Mouse (Mus musculus) Patski (cell line): ENCODE measurements around the gene Mycbp. TPM values are rescaled to one million over a fixed set of nuclear protein-coding genes. Genes with fewer than 3 reads are reported as not detected.

Source experiments
- ATAC-seq: fragments of 100-300 bp; one replicate; pipeline ENCODE4 v1.8.0; 2021
- CTCF ChIA-PET: fragments of 350-600 bp; sonication (Branson Sonifier 250); formaldehyde crosslinking; loops from one replicate; lab custom pipeline; 2022; ENCODE audit warnings: inconsistent platforms; lab: Charles Lee
- POLR2A ChIA-PET: fragments of 350-600 bp; sonication (Branson Sonifier 250); formaldehyde crosslinking; loops from one replicate; lab custom pipeline; 2022; ENCODE audit warnings: antibody characterized with exemption, inconsistent platforms; lab: Charles Lee
- DNase-seq: peaks from one replicate; pipeline ENCODE4 v3.0.0-alpha.2; 2011; ENCODE audit warnings: low read depth, low spot score
- H3K27me3 ChIP-seq: fragments of 371-371 bp; one replicate; pipeline ENCODE4 v1.5.1; 2021
- CTCF ChIP-seq: fragments of 100-300 bp; IDR thresholded peaks from one replicate; pipeline ENCODE4 v1.5.1; 2021
- in situ Hi-C: fragments of 300-500 bp; cut with MboI; formaldehyde crosslinking; loops from 3 replicates; pipeline ENCODE4 v1.11.1; 2018; ENCODE audit warnings: low pct_unique_long_range_greater_than_20kb, mixed read lengths
- polyA plus RNA-seq: library from polyadenylated mRNA; unstranded; gene quantifications from one replicate; pipeline ENCODE4 v1.2.3, GENCODE M21; 2021

Mycbp gene
- polyA plus RNA-seq, 1 experiment from 2014 or later: 45.4 TPM

DNA sequence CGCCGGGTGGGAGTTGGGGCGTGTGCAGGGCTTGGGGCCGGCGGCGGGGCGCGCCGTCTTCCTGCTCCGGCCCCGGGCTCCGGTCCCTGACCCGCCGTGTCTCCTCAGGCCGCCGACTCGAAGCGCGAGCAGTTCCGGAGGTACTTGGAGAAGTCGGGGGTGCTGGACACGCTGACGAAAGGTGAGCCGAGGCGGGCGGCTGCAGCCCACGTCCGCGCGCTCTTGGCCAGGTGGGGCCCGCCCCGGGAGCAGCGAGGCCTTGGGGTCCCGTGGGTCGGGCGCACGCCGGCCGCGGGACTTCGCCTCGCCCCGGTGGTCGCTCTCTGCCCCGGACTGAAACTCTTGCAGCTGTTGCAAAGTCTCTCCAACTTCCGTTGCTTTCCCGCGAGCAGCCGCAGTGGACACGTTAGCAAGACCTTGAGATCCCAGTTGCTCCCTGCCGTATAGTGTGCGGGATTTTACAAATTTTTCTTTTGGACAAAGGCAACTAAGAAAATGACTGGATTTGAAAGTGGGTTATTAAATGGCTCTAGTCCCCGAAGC, 565 bp downstream of the Mycbp start:
- DNase-seq (no peak), ATAC-seq (peak; percentile 56)
- no peak for TF ChIP-seq CTCF
- no peaks in the 10 kb centered on the region for H3K27me3 ChIP-seq
- POLR2A ChIA-PET: interaction anchor here (0.6 kb wide), 1 partner anchor 26 kb away, joined by 3 read pairs; no protein-coding TSS in a partner anchor
- in situ Hi-C loops: loop anchor here (25.0 kb wide), 1 partner anchor 493 kb away; no protein-coding TSS in a partner anchor
- CTCF ChIA-PET: no interaction called here

DNA sequence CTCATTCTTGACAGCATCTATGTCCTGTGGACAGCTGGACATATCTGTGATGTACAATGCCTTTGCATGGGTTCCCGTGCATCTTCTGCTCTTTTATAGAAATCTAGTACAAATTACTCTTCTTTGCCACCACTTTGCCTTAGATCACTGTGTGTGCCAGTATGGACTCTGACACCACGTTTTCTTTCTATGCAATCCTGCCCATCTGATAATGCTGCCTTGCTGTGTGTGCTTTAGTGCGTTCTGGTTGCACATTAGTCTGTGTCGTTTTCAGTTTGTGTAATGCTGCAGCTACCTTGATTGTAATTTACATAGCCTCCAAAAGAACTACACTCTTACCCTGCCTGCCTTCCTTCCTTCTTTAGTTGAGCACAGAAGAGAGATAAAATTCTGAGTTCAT, 6.9 kb downstream of the Mycbp start:
- CTCF ChIA-PET: no interaction called here
- ATAC-seq: no peak
- POLR2A ChIA-PET: interaction anchor here (0.8 kb wide), 1 partner anchor 197 kb away, joined by 3 read pairs; no protein-coding TSS in a partner anchor
- in situ Hi-C loops: loop anchor here (25.0 kb wide), 1 partner anchor 499 kb away; no protein-coding TSS in a partner anchor
- TF ChIP-seq CTCF: no peak
- H3K27me3 ChIP-seq: no peaks in the 10 kb centered on the region
- no peak for DNase-seq

DNA sequence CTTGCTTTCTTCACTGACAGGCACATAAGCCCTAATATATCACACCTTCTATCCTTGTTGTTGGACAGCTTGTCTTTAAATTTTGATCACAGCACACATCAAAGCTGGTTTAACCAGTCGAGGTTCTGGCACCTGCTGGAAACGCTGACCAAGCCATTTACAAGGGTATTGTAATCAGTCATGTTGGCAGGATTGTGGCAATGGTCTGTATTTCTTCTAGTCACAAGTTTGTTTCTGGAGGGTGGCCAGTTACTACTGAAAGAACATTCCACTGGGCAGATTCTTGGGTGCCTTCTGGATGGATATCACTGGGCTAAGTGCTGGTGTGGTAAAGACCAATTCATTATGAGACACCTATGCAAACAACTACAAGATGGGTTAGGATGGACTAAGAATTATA, 7.8 kb downstream of the Mycbp start:
- no peaks in the 10 kb centered on the region for H3K27me3 ChIP-seq
- ChIA-PET POLR2A (no interaction called here), CTCF (no interaction called here)
- in situ Hi-C loops: loop anchor here (25.0 kb wide), 1 partner anchor 500 kb away; no protein-coding TSS in a partner anchor
- ATAC-seq (no peak), DNase-seq (no peak)
- no peak for TF ChIP-seq CTCF

DNA sequence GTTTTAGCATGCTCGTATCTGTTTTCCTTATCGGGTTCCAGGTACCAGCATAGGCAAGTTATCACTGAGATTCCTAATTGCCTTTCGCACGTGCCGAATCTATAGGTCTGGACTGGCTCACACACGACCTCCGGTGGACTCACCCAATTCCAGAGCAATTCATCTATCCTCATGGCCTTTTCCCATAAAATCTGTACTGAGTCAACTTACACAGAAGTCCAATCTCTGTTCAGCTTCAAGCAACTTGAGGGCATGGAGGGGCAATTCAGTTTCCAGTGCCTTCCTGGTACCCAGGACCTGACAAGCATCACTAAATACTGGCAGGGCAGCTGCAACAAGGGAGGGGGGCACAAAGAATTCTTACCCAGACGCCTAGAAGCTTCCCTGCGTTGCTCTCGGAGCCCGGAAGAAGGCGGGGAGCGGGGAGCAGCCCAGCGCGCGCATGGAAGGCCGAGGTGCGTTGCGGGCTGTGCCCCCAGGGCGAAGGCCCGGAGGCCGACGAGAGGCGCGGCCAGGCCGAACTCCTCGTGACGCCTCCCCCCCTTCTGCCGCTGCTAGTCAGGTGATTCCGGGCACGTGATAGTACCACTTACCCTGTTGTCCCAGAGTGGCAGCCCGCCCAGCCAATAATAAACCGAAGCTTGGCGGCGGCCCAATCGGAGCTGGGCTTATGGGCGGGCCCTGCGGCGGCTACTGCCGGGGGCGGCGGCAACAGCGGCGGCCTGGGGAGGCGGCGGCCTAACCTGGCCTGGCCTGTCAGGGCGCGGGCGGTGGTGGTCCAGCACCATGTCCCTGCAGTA, 12.3 kb downstream of the Mycbp start, which contains the start of gene Rragc:
Gene Rragc, plus strand, starts transcription at position 699 of the 800 bp plus-strand sequence.
- peak; percentile 98 for ATAC-seq
- ChIA-PET CTCF (no interaction called here), POLR2A (interaction anchor here (0.6 to 1.3 kb wide), 3 partner anchors 11 to 13 kb away, joined by 3 to 4 read pairs (median 3); partner anchors contain the start of gene Mycbp)
- DNase-seq: peak; percentile 76
- TF ChIP-seq CTCF: no peak
- in situ Hi-C loops: loop anchor here (25.0 kb wide), 1 partner anchor 505 kb away; no protein-coding TSS in a partner anchor
- no peaks in the 10 kb centered on the region for H3K27me3 ChIP-seq

DNA sequence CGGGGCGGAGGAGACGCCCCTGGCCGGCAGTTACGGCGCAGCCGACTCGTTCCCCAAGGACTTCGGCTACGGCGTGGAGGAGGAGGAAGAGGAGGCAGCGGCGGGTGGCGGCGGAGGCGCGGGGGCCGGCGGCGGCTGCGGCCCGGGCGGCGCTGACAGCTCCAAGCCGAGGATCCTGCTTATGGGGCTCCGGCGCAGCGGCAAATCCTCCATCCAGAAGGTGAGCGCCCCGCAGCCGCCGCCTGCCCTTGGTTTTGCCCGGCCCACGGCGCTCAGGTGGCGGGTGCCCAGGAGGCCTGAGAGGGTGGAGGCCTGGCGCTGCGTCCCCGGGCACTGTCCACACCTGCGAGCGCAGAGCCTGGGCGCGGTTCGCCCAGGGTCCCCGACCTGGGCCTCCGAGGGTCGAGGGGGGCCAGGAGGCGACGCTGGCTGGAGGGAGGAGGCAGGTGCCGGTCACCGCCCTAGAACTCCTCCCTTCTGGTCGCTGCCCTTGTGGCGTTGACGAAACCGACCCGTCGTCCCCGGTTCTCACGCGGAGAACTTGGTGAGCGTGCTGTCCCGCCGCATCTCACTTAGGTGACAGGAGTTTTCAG, 13.0 kb downstream of the Mycbp start, which contains the start of gene 4930535I16Rik:
Gene 4930535I16Rik, minus strand, starts transcription at position 475 of the 593 bp plus-strand sequence.
- no peaks in the 10 kb centered on the region for H3K27me3 ChIP-seq
- no peak for DNase-seq
- TF ChIP-seq CTCF: no peak
- peak; percentile 27 for ATAC-seq
- in situ Hi-C loops: loop anchor here (25.0 kb wide), 1 partner anchor 505 kb away; no protein-coding TSS in a partner anchor
- CTCF ChIA-PET: no interaction called here
- POLR2A ChIA-PET: interaction anchor here (1.3 kb wide), 1 partner anchor 14 kb away, joined by 4 read pairs; the partner anchor contains the start of gene Mycbp

DNA sequence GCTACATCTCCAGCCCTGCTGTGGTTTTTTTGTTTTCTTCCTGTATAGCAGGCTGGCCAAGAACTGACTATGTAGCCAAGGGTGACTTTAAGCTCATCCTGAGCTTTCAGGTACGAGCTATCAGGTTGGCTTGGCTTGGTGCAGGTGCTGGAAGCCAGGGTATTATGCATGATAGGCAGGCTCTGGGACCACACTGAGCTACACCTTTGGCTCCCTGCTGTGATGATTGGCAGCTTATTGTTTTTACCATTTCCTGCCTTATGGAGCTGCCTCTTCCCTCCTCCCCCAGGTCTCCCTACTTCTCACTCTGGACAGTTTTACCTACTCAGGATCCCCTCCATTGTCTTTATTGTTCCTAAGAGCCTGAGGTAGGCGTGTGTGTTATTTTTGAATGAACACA, 14.2 kb downstream of the Mycbp start:
- DNase-seq (no peak), ATAC-seq (no peak)
- CTCF ChIA-PET: interaction anchor here (1.0 kb wide), 2 partner anchors 13 to 21 kb away, joined by 3 to 4 read pairs; no protein-coding TSS in a partner anchor
- H3K27me3 ChIP-seq: no peaks in the 10 kb centered on the region
- POLR2A ChIA-PET: interaction anchor here (0.9 kb wide), 1 partner anchor 13 kb away, joined by 4 read pairs; no protein-coding TSS in a partner anchor
- TF ChIP-seq CTCF: no peak
- in situ Hi-C loops: loop anchor here (25.0 kb wide), 1 partner anchor 507 kb away; no protein-coding TSS in a partner anchor

DNA sequence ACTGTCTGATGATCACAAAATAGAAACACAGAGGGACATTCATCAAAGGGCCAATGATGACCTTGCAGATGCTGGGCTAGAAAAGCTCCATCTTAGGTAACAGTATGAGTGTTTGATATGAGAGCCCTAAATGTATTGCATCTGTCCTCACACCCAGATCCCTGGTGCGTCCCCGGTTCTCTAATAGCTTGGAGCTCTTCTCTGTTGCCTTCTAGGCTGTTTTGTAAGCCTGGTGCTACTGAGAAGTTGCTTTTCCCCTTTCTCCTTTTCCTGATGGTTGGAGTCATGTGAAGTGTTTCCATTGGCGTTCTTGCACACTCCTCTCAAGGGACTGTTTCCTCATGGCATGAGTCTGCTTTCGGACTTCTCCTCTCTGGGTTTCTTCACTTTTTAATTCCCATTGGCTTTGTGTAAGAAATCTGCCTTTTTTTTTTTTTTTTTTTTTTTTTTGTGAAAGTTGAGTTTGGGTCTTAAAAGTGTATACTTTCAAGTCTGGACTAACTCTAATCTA, 16.5 kb downstream of the Mycbp start:
- ChIA-PET POLR2A (no interaction called here), CTCF (interaction anchor here (1.3 kb wide), 1 partner anchor 19 kb away, joined by 4 read pairs; no protein-coding TSS in a partner anchor)
- in situ Hi-C loops: loop anchor here (25.0 kb wide), 1 partner anchor 509 kb away; no protein-coding TSS in a partner anchor
- H3K27me3 ChIP-seq: no peaks in the 10 kb centered on the region
- no peak for ATAC-seq
- TF ChIP-seq CTCF: no peak
- no peak for DNase-seq

DNA sequence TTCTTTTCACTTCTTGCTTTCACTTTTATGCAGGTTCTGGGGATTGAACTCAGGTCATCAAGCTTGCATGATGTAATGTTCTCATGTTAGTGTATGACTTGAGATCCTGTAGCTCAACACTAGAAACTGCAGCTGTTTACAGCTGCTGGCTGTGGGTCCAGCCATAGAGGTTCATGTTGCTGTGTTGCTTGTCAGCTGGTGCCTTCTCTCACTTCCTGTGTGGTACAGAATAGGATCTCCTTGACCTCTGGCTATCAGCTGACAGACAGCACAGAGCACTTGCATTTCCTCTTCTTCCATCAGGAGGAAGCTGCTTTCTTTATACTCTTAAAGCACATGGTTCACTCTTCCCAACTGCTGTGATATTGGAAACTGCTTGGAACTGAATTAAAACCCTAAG, 23.3 kb downstream of the Mycbp start:
- no peak for DNase-seq

DNA sequence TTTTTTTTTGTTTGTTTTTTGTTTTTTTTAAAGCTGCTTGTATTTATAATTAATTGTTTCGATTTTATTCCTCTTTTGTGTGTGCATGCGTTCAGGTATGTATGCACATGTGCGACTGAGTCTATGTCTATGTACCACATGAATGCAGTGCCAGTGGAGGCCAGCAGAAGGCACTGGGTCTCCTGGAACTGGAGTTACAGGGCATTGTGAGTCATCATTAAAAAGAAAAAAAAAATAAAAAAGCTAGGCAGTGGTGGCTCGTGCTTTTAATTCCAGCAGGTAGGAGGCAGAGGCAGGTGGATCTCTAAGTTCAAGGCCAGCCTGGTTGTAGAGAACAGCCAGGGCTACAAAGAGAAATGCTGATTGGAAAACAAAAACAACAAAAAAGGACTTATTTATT, 25.4 kb downstream of the Mycbp start:
- ChIA-PET POLR2A (no interaction called here), CTCF (interaction anchor here (1.6 to 3.0 kb wide), 2 partner anchors 7 to 10 kb away, joined by 3 to 9 read pairs; no protein-coding TSS in a partner anchor)
- in situ Hi-C loops: no loop called here
- TF ChIP-seq CTCF: no peak
- H3K27me3 ChIP-seq: no peaks in the 10 kb centered on the region
- DNase-seq (no peak), ATAC-seq (no peak)

More for the DNA sequence above, 23.3 kb downstream of the Mycbp start:
- ChIA-PET CTCF (interaction anchor here (1.0 kb wide), 1 partner anchor 12 kb away, joined by 3 read pairs; no protein-coding TSS in a partner anchor), POLR2A (interaction anchor here (1.1 kb wide), 1 partner anchor 11 kb away, joined by 3 read pairs; the partner anchor contains the start of gene Rragc)
- TF ChIP-seq CTCF: no peak
- in situ Hi-C loops: no loop called here
- H3K27me3 ChIP-seq: no peaks in the 10 kb centered on the region
- ATAC-seq: no peak

DNA sequence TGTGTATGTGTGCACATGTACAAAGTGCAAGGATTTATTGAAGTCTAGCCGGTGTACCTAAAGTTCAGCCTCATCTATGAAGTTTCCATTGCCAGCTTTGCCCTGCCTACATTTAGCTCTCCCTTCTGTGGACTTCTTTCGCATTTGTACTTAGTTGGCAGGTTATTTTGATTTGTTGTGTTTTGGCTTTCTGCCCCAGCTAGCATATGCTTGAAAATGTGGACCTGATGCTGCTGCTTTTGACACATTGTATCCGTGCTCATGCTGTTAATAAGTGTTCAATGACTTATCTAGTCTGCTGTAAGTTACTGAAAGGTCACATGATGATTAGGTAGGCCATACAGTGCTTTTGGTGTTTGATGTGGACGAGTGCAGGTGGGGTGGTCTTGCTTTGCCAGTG, 29.7 kb downstream of the Mycbp start:
- no peak for ATAC-seq
- TF ChIP-seq CTCF: no peak
- POLR2A ChIA-PET: no interaction called here
- CTCF ChIA-PET: no interaction called here
- H3K27me3 ChIP-seq: no peaks in the 10 kb centered on the region
- DNase-seq: no peak
- in situ Hi-C loops: no loop called here
